Comparison of ENCODE assay signal across 8 mouse cellular contexts in the genomic region with DNA sequence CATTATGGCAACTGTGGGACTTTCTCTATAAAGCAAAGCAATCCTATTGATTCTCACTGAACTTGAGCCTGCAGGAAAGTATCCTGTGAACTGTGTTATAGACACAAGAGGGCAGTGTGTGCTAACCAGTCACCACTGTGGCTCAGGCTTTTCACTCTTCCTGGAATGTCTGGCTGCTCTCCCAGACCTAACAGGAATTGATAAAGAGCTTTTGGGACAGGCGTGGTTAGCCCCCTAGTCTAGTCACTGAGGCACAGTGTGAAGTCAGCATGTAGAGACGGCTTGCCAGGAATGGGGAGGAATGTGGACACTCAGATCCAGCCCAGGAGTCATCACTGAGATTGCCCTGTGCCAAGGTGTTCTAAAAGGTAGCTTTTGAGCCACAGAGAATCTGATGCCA. TPM values are rescaled to one million over a fixed set of nuclear protein-coding genes. Genes with fewer than 3 reads are reported as not detected.
DNase-seq lines count a peak whose midpoint lies in the region; ATAC-seq and TF ChIP-seq lines count a peak whose summit lies in the region.

No protein-coding gene starts in this region.

- no peaks in the 10 kb centered on the region for H3K9me3 ChIP-seq in hindbrain, embryonic 14.5 days (ENCODE audit: control insufficient read depth, low read length)

- no peaks in the 10 kb centered on the region for H3K4me1 ChIP-seq in spleen, adult 2 months (ENCODE audit: control insufficient read depth, insufficient read depth, insufficient read length)
- no peaks in the 10 kb centered on the region for H3K4me1 ChIP-seq in hindbrain, embryonic 14.5 days (replicated peaks; ENCODE audit: control insufficient read depth, insufficient read depth, low read length)

- TF ChIP-seq POLR2A in spleen, adult 2 months (IDR thresholded peaks at IDR 0.05; ENCODE audit: low read depth, low read length) = no peak

- 13% methylated on average over 2 of the region's 2 CpGs for WGBS in spleen, adult 2 months
- WGBS in hindbrain, embryonic 14.5 days = 4% methylated on average over 2 of the region's 2 CpGs

- DNase-seq in spleen, adult 2 months (ENCODE audit: low read depth in 1 of 2, low spot score in 2 of 2) = peak; percentile 1 to 11
- no peak for DNase-seq in spleen, adult 12 weeks (ENCODE audit: low spot score)
- peak; percentile 44 to 67 for DNase-seq in cerebellum, postnatal 25 days
- peak; percentile 67 for DNase-seq in gastrocnemius, adult 18-20 months (ENCODE audit: low spot score)
- peak; percentile 85 for DNase-seq in hindbrain, embryonic 14.5 days (ENCODE audit: low spot score)
- DNase-seq in layer of hippocampus, postnatal 14 days (ENCODE audit: low spot score in 2 of 2) = peak; percentile 69 to 87
- peak; percentile 89 for DNase-seq in lung, postnatal 25 days (ENCODE audit: low spot score)
- peak; percentile 57 for DNase-seq in right cerebral cortex, adult 18-20 months

- ATAC-seq in hindbrain, embryonic 14.5 days (ENCODE audit: low FRiP score) = peak; percentile 90

- H3K4me3 ChIP-seq in spleen, adult 2 months (ENCODE audit: extremely low read depth, insufficient read depth, insufficient read length) = no peak overlapping the region
- H3K4me3 ChIP-seq in hindbrain, embryonic 14.5 days (replicated peaks; ENCODE audit: low read length) = no peak overlapping the region

- H3K4me2 ChIP-seq in hindbrain, embryonic 14.5 days (replicated peaks) = no peak overlapping the region

- no peaks in the 10 kb centered on the region for H3K27me3 ChIP-seq in spleen, adult 2 months (ENCODE audit: control insufficient read depth, insufficient read depth, low read length)
- H3K27me3 ChIP-seq in hindbrain, embryonic 14.5 days (ENCODE audit: control insufficient read depth, insufficient read depth, low read length) = no peaks in the 10 kb centered on the region

- no peak overlapping the region for H3K27ac ChIP-seq in spleen, adult 2 months (ENCODE audit: insufficient read depth, low read length)
- no peak overlapping the region for H3K27ac ChIP-seq in hindbrain, embryonic 14.5 days

- no peak overlapping the region for H3K9ac ChIP-seq in hindbrain, embryonic 14.5 days

- H3K36me3 ChIP-seq in spleen, adult 2 months (ENCODE audit: control insufficient read depth, insufficient read depth, low read length) = no peaks in the 10 kb centered on the region
- H3K36me3 ChIP-seq in hindbrain, embryonic 14.5 days (replicated peaks; ENCODE audit: control insufficient read depth, insufficient read depth) = no peaks in the 10 kb centered on the region

- peak; percentile 57; the same call in 1 of the 2 replicates for TF ChIP-seq CTCF in spleen, adult 2 months (IDR thresholded peaks at IDR 0.05; ENCODE audit: extremely low read depth, insufficient read depth, insufficient read length, insufficient replicate concordance)

RNA-seq across cellular contexts. Expression of gene Gm47791, which starts 16.4 kb away (rescaled TPM):
- polyA plus RNA-seq in spleen, adult 2 months (2012; rRNA removed) = not detected in 2 replicates
- not detected for total RNA-seq in gastrocnemius, adult 18-20 months (2021)
- polyA plus RNA-seq in hindbrain, embryonic 14.5 days (2014; fragmentation: Nextera tagmentation; extraction: Ambion mirVana) = not detected in 2 replicates
- not detected for total RNA-seq in layer of hippocampus, postnatal 14 days (2021)

RNA-seq across cellular contexts. Expression of gene Tm4sf20, which starts 19.2 kb away (rescaled TPM):
- polyA plus RNA-seq in spleen, adult 2 months (2012; rRNA removed) = not detected in 2 replicates
- not detected for total RNA-seq in gastrocnemius, adult 18-20 months (2021)
- polyA plus RNA-seq in hindbrain, embryonic 14.5 days (2014; fragmentation: Nextera tagmentation; extraction: Ambion mirVana) = not detected in 2 replicates
- total RNA-seq in layer of hippocampus, postnatal 14 days (2021) = not detected

RNA-seq across cellular contexts. Expression of gene Agfg1, which starts 51.9 kb away (rescaled TPM):
- 32.2 and 41.1 TPM in 2 replicates for polyA plus RNA-seq in spleen, adult 2 months (2012; rRNA removed)
- total RNA-seq in gastrocnemius, adult 18-20 months (2021) = 10 to 100 TPM; 20.4 to 23.4 TPM
- polyA plus RNA-seq in hindbrain, embryonic 14.5 days (2014; fragmentation: Nextera tagmentation; extraction: Ambion mirVana) = 42.9 and 46.4 TPM in 2 replicates
- 10 to 100 TPM; 80.4 to 83.2 TPM for total RNA-seq in layer of hippocampus, postnatal 14 days (2021)
